Mouse (Mus musculus): ENCODE measurements at regions not wholly inside any gene's neighbourhood (a gene's known extent, or its start where the extent isn't known, plus 50 kb on each side); places are given as distances from the start of the nearest gene placed in this dataset.
A peak's percentile ranks its signal among the peaks of the same experiment; 100 is the strongest.

DNA sequence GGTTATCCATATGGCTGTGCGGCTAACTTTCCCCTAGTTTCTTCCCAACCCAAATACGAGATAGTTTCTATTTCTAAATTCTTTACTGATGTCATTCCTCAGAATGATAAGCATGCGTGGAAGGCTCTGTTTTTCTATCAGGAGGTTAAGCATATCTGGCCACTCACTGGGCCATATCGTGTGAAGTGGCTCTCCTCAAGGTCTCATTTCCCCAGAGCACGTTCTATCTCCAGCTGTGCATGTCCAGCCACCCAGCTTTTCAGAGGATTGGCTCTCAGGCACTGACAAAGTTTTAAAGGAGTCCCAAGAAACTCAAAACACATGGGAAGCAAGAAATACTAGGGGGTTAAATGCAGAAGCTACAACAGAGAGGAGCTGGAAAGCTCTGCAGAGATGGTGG lies 205.8 kb downstream of the Gm10260 start:
- no peak for DNase-seq (ENCODE audit: low read depth)
- TF ChIP-seq POLR2A (IDR thresholded peaks at IDR 0.05; ENCODE audit: borderline replicate concordance, extremely low read depth, insufficient read depth, insufficient read length, poor library complexity, severe bottlenecking): no peak
- no peak for TF ChIP-seq CTCF (IDR thresholded peaks at IDR 0.05; ENCODE audit: borderline replicate concordance, extremely low read depth, insufficient read depth, insufficient read length)

GRCm38 (mm10) chr13:97552236-97552635 lies 208.2 kb downstream of the Gm10260 start:
- DNase-seq (ENCODE audit: low read depth): no peak
- TF ChIP-seq POLR2A (IDR thresholded peaks at IDR 0.05; ENCODE audit: borderline replicate concordance, extremely low read depth, insufficient read depth, insufficient read length, poor library complexity, severe bottlenecking) (no peak), CTCF (IDR thresholded peaks at IDR 0.05; ENCODE audit: borderline replicate concordance, extremely low read depth, insufficient read depth, insufficient read length) (no peak)

- TF ChIP-seq CTCF (IDR thresholded peaks at IDR 0.05; ENCODE audit: borderline replicate concordance, extremely low read depth, insufficient read depth, insufficient read length): no peak
- TF ChIP-seq POLR2A (IDR thresholded peaks at IDR 0.05; ENCODE audit: borderline replicate concordance, extremely low read depth, insufficient read depth, insufficient read length, poor library complexity, severe bottlenecking): no peak
Measured at GRCm38 (mm10) chr13:97550880-97551279, 209.6 kb downstream of the Gm10260 start.

GRCm38 (mm10) chr13:97550172-97550571 lies 210.3 kb downstream of the Gm10260 start:
- DNase-seq (ENCODE audit: low read depth): peak; percentile 68

More at GRCm38 (mm10) chr13:97550880-97551279, 209.6 kb downstream of the Gm10260 start:
- DNase-seq (ENCODE audit: low read depth): no peak

DNA sequence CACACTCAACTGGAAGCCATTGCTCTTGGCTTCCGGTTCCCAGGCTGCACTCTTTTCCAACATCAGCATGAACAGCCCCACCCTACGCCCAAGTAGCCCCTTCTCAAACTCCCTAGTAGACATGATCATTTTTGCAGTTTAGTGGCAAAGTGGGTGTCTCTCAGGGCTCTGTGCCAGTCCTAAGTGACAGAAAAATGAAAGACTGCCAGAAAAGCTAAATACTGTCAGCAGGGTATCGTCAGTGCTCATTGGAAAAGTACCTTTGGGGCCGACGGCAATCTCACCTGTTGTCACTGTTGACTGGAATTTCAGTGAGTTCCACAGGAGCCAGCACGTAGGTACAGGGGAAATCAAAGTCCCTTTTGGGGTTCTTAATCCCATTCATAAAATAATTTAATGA lies 211.0 kb downstream of the Gm10260 start:
- no peak for TF ChIP-seq POLR2A (IDR thresholded peaks at IDR 0.05; ENCODE audit: borderline replicate concordance, extremely low read depth, insufficient read depth, insufficient read length, poor library complexity, severe bottlenecking)
- no peak for TF ChIP-seq CTCF (IDR thresholded peaks at IDR 0.05; ENCODE audit: borderline replicate concordance, extremely low read depth, insufficient read depth, insufficient read length)

More at GRCm38 (mm10) chr13:97550172-97550571, 210.3 kb downstream of the Gm10260 start:
- TF ChIP-seq POLR2A (IDR thresholded peaks at IDR 0.05; ENCODE audit: borderline replicate concordance, extremely low read depth, insufficient read depth, insufficient read length, poor library complexity, severe bottlenecking) (no peak), CTCF (IDR thresholded peaks at IDR 0.05; ENCODE audit: borderline replicate concordance, extremely low read depth, insufficient read depth, insufficient read length) (no peak)

GRCm38 (mm10) chr13:97548527-97548977 lies 211.9 kb downstream of the Gm10260 start:
- DNase-seq (ENCODE audit: low read depth): peak; percentile 76

More for the DNA sequence above, 211.0 kb downstream of the Gm10260 start:
- no peak for DNase-seq (ENCODE audit: low read depth)

GRCm38 (mm10) chr13:97546936-97547335 lies 213.5 kb downstream of the Gm10260 start:
- no peak for TF ChIP-seq CTCF (IDR thresholded peaks at IDR 0.05; ENCODE audit: borderline replicate concordance, extremely low read depth, insufficient read depth, insufficient read length)
- no peak for TF ChIP-seq POLR2A (IDR thresholded peaks at IDR 0.05; ENCODE audit: borderline replicate concordance, extremely low read depth, insufficient read depth, insufficient read length, poor library complexity, severe bottlenecking)
- DNase-seq (ENCODE audit: low read depth): no peak

More at GRCm38 (mm10) chr13:97548527-97548977, 211.9 kb downstream of the Gm10260 start:
- TF ChIP-seq POLR2A (IDR thresholded peaks at IDR 0.05; ENCODE audit: borderline replicate concordance, extremely low read depth, insufficient read depth, insufficient read length, poor library complexity, severe bottlenecking): no peak
- no peak for TF ChIP-seq CTCF (IDR thresholded peaks at IDR 0.05; ENCODE audit: borderline replicate concordance, extremely low read depth, insufficient read depth, insufficient read length)

- DNase-seq (ENCODE audit: low read depth): peak; percentile 94
- TF ChIP-seq CTCF (IDR thresholded peaks at IDR 0.05; ENCODE audit: borderline replicate concordance, extremely low read depth, insufficient read depth, insufficient read length): no peak
- no peak for TF ChIP-seq POLR2A (IDR thresholded peaks at IDR 0.05; ENCODE audit: borderline replicate concordance, extremely low read depth, insufficient read depth, insufficient read length, poor library complexity, severe bottlenecking)
Measured at GRCm38 (mm10) chr13:97545971-97546454, 214.4 kb downstream of the Gm10260 start.

- TF ChIP-seq POLR2A (IDR thresholded peaks at IDR 0.05; ENCODE audit: borderline replicate concordance, extremely low read depth, insufficient read depth, insufficient read length, poor library complexity, severe bottlenecking): no peak
- no peak for TF ChIP-seq CTCF (IDR thresholded peaks at IDR 0.05; ENCODE audit: borderline replicate concordance, extremely low read depth, insufficient read depth, insufficient read length)
- no peak for DNase-seq (ENCODE audit: low read depth)
Measured at GRCm38 (mm10) chr13:97539686-97540085, 220.7 kb downstream of the Gm10260 start.

- TF ChIP-seq POLR2A (IDR thresholded peaks at IDR 0.05; ENCODE audit: borderline replicate concordance, extremely low read depth, insufficient read depth, insufficient read length, poor library complexity, severe bottlenecking) (no peak), CTCF (IDR thresholded peaks at IDR 0.05; ENCODE audit: borderline replicate concordance, extremely low read depth, insufficient read depth, insufficient read length) (no peak)
- no peak for DNase-seq (ENCODE audit: low read depth)
Measured at GRCm38 (mm10) chr13:97538441-97538840, 222.0 kb downstream of the Gm10260 start.

GRCm38 (mm10) chr13:97537686-97538085 lies 222.7 kb downstream of the Gm10260 start:
- TF ChIP-seq CTCF (IDR thresholded peaks at IDR 0.05; ENCODE audit: borderline replicate concordance, extremely low read depth, insufficient read depth, insufficient read length) (no peak), POLR2A (IDR thresholded peaks at IDR 0.05; ENCODE audit: borderline replicate concordance, extremely low read depth, insufficient read depth, insufficient read length, poor library complexity, severe bottlenecking) (no peak)
- peak; percentile 65 for DNase-seq (ENCODE audit: low read depth)

DNA sequence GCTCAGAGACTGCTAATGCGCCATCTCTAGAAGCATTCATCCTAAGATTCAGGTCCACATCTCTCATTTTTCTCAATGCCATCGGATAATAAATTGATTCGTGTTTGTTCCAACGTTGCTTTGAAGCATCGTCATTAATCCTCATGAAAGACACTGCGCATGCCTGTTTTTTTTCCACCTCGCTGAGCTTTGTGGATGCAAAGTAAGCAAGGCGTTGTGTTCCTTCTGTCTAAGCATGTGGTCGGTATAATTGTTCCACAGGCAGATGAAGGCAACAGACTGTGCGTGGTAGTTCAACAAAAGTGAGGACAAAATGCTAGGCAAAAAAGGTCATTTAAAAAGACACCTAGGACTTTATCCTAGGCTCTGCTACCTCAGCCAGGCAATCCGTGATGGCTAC lies 223.2 kb downstream of the Gm10260 start:
- DNase-seq (ENCODE audit: low read depth): peak; percentile 81
- TF ChIP-seq POLR2A (IDR thresholded peaks at IDR 0.05; ENCODE audit: borderline replicate concordance, extremely low read depth, insufficient read depth, insufficient read length, poor library complexity, severe bottlenecking) (no peak), CTCF (IDR thresholded peaks at IDR 0.05; ENCODE audit: borderline replicate concordance, extremely low read depth, insufficient read depth, insufficient read length) (no peak)
